Mouse (Mus musculus) adrenal gland (tissue): ENCODE results near the gene Arid3c.

Experiments
- intact Hi-C: fragments of 180-260 bp; cut with DNase I; formaldehyde crosslinking; loops from one replicate; pipeline ENCODE4 v1.15.1; 2025

Arid3c gene

DNA sequence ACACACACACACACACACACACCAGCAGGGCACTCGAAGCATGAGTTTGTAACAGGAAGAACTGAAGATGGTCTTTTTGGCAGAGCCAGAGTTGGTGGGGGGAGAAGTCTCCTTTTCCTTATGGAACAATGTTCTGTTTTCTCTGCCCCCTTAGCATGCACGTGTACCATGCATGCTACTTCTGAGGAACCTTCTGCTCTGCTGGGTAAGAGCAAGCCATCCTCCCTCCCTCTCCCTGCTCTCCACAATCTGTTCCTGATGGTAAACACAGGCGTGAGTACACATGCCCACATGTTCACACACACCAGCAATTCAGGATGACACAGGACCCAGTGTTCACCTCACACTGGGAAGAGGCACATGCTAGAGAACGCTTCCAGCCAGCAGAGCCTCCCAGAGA is 49.8 kb downstream of the Arid3c start:
- intact Hi-C loops: no loop called here

- intact Hi-C loops: no loop called here
Measured at GRCm38 (mm10) chr4:41679291-41679690, 51.7 kb downstream of the Arid3c start.

GRCm38 (mm10) chr4:41678863-41679262 is 52.1 kb downstream of the Arid3c start:
- intact Hi-C loops: no loop called here

GRCm38 (mm10) chr4:41677006-41677629 is 53.8 kb downstream of the Arid3c start:
- intact Hi-C loops: no loop called here

DNA sequence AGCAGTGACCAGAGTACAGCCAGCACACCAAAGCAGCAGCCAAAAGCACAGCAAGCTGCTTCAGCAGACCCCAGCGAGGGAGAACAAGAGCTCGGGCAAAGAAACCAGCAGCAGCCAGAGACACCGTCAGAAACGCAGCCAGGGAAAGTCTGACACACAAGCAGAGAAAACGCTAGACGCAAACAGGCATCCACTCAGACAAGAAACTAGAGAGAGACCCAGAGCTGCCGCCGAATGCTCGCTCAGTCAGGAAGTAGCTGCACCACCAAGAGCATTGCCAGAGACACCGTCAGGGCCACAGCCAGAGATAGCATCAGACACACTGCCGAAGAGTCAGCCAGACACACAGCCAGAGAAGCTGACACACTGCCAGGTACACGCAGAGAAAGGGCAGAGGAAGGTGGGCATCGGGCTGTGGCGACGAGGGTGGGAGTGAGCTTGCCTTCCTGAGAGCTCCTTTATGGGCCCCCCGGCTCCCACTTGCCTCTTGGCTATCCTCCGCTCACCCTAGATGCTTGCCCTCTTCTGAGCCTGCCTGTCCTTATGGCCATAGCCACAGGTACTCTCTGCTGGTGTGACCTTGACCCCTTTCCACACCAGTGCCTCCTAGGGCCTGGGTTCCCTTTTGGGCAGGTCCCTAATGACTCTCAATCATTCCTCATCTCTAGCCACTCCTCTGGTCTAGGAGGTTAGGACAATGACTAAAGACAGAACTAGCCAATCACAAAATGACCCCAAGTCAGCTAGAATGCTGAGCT is 54.5 kb downstream of the Arid3c start:
- intact Hi-C loops: no loop called here
